Mouse (Mus musculus) kidney, postnatal 0 days (tissue): Measurements from ENCODE around the gene Slc10a1. TPM values are rescaled to one million over a fixed set of nuclear protein-coding genes. Genes with fewer than 3 reads are reported as not detected.

Experiments
- ATAC-seq: fragments of 200-750 bp; cut with Nextera tagmentation; replicated peaks from 2 replicates; pipeline ENCODE4 v1.8.0; 2017; ENCODE audit warnings: low read depth, moderate number of reproducible peaks, moderate TSS enrichment, moderate library complexity; ENCODE audit not compliant: low FRiP score
- DNase-seq: peaks from one replicate; pipeline ENCODE4 v3.0.0-alpha.2; 2016; ENCODE audit warnings: low spot score
- H3K27ac ChIP-seq: fragments of 300-500 bp; sonication (generic); 2 replicates; pipeline ENCODE4 v1.5.1; 2014; ENCODE audit warnings: mild to moderate bottlenecking
- H3K27me3 ChIP-seq: fragments of 300-500 bp; sonication (generic); 2 replicates; pipeline ENCODE4 v1.6.1; 2014; ENCODE audit warnings: low read length, mixed read lengths; ENCODE audit not compliant: insufficient read depth
- H3K36me3 ChIP-seq: fragments of 300-500 bp; sonication (generic); 2 replicates; pipeline ENCODE4 v1.6.1; 2014; ENCODE audit warnings: low read length, mixed read lengths; ENCODE audit not compliant: insufficient read depth
- H3K4me1 ChIP-seq: fragments of 300-500 bp; sonication (generic); replicated peaks from 2 replicates; pipeline ENCODE4 v1.6.1; 2014; ENCODE audit warnings: antibody characterized with exemption, low read length, mixed read lengths; ENCODE audit not compliant: insufficient read depth
- H3K4me2 ChIP-seq: fragments of 300-500 bp; sonication (generic); 2 replicates; pipeline ENCODE4 v1.6.1; 2014; ENCODE audit warnings: mild to moderate bottlenecking, low read length, moderate library complexity, mixed read lengths
- H3K4me3 ChIP-seq: fragments of 300-500 bp; sonication (generic); replicated peaks from 2 replicates; pipeline ENCODE4 v1.5.1; 2014; ENCODE audit warnings: low read depth, low read length
- H3K9ac ChIP-seq: fragments of 300-500 bp; sonication (generic); 2 replicates; pipeline ENCODE4 v1.6.1; 2014; ENCODE audit warnings: low read depth, low read length
- H3K9me3 ChIP-seq: fragments of 300-500 bp; sonication (generic); replicated peaks from 2 replicates; pipeline ENCODE4 v1.6.1; 2016; ENCODE audit warnings: low read length, inconsistent platforms, mixed read lengths
- CTCF ChIP-seq: IDR thresholded peaks from 2 replicates; pipeline ENCODE4 v1.5.1; 2016; ENCODE audit warnings: antibody characterized with exemption, low read depth, mild to moderate bottlenecking, moderate library complexity
- WGBS: fragments of 180-500 bp; shearing (Covaris S2); extraction: QIAGEN DNeasy Blood & Tissue Kit; methylation state at CpG from one replicate; pipeline ENCODE4 v1.1.7; 2014; 5-methylcytosine and 5-hydroxymethylcytosine counted together
- polyA plus RNA-seq: library from polyadenylated mRNA; unstranded; fragments of >200 nt; fragmentation: Nextera tagmentation; extraction: Ambion mirVana; gene quantifications from 2 replicates; pipeline ENCODE4 v1.2.1, GENCODE M21; 2015

The Slc10a1 gene
- 1.7 and 4.0 TPM in 2 replicates for polyA plus RNA-seq

DNA sequence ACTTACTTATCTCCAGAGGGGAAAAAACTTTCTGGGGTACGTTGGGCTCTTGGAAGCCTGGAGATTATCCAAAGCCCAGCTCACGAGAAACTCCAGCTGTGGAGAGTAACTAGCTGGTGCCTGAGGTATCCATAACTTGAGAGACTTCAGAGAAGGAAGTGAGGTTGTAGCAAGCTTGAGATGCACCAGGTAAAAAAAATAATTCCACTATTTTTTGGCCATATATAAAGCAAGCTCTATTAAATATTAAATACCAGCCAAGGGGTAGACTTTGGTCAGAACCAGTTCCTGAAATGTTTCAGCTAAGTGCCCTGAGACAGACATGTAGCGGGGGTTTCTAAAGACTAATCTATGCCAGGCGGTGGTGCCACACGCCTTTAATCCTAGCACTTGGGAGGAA, at the start of gene Slc10a1:
Gene Slc10a1 (minus strand): TSS at position 101 of the 400 bp plus-strand sequence.
- no peaks in the 10 kb centered on the region for H3K27me3 ChIP-seq
- ATAC-seq (no peak; the same call in 1 of the 2 replicates), DNase-seq (no peak)
- no peak within 1 kb of the TSS for H3K27ac ChIP-seq
- no peak for TF ChIP-seq CTCF
- no peaks in the 10 kb centered on the region for H3K4me1 ChIP-seq
- H3K4me2 ChIP-seq: no peak within 1 kb of the TSS
- H3K36me3 ChIP-seq: no peaks in the 10 kb centered on the region
- 83% methylated on average over 5 of the region's 5 CpGs for WGBS
- H3K4me3 ChIP-seq: no peak within 1 kb of the TSS
- no peak within 1 kb of the TSS for H3K9ac ChIP-seq
- no peaks in the 10 kb centered on the region for H3K9me3 ChIP-seq

DNA sequence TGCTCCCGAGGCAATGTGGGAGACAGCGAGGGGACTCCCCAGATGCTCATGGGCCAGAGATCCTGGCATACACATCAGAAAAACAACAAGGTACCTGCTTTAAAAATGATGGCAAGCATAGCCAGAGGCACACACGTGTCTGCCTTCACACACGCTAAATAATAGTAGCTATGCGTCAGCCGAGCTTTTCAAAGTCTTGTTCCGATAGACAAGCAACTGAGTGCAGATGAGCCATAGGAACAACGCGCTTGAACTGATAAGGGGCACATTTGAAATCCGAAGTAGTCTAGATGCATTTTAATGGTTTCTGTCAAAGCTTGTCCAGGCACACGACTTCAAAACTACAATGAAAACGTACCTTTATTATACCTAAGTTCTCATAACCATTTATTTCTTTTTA, 49.1 kb upstream of the Slc10a1 start:
- TF ChIP-seq CTCF: no peak
- no peaks in the 10 kb centered on the region for H3K27me3 ChIP-seq
- H3K36me3 ChIP-seq: no peaks in the 10 kb centered on the region
- no peak overlapping the region for H3K4me3 ChIP-seq
- H3K4me2 ChIP-seq: no peak overlapping the region
- 91% methylated on average over 12 of the region's 12 CpGs for whole genome bisulfite sequencing
- no peak overlapping the region for H3K9ac ChIP-seq
- no peak for ATAC-seq
- H3K4me1 ChIP-seq: no peaks in the 10 kb centered on the region
- H3K27ac ChIP-seq: no peak overlapping the region
- DNase-seq: no peak
- no peaks in the 10 kb centered on the region for H3K9me3 ChIP-seq

DNA sequence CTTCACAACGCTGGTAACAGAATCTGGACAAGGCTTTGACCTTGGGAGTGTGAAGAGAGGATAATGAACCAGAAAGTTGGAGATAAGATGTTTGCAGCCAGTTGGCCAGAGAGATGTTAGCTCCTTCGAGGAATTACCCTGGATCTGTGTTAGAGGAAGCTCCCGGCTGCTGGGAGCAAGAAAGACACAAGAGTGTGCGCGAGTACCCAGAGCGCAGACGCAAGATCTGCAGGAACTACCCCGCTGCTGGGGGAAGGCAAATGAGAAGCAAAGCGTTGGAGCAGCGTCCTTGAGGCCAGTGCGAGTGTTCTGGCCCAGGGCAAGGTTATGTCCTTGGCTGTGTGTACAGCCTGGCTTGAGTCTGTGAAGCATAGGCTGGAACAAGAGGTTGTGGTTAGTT, 45.0 kb upstream of the Slc10a1 start:
- H3K4me1 ChIP-seq: no peaks in the 10 kb centered on the region
- no peak overlapping the region for H3K4me3 ChIP-seq
- WGBS: 72% methylated on average over 11 of the region's 11 CpGs
- H3K27ac ChIP-seq: no peak overlapping the region
- no peaks in the 10 kb centered on the region for H3K9me3 ChIP-seq
- no peaks in the 10 kb centered on the region for H3K27me3 ChIP-seq
- TF ChIP-seq CTCF: no peak
- no peak for DNase-seq
- no peaks in the 10 kb centered on the region for H3K36me3 ChIP-seq
- H3K4me2 ChIP-seq: no peak overlapping the region
- H3K9ac ChIP-seq: no peak overlapping the region
- ATAC-seq: no peak

DNA sequence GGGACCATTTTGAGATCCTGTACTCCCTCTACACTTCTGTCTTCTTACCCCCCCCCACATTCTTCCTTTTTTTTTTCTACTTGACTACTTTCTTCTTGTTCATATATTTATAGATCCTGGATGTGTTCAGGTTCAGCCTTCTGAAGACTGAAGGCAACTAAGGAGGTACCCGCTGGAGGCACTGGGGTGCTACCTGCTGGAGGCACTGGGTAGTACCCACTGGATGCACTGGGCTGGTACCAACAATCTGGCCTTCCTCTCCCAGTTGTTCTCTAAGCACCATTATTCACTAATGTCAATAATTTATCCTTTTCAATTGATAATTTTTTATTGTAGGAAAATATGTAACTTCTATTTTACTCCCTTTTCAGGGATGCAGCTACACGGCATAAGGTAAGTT, 43.5 kb upstream of the Slc10a1 start:
- WGBS: 86% methylated on average over 2 of the region's 2 CpGs
- H3K27ac ChIP-seq: no peak overlapping the region

DNA sequence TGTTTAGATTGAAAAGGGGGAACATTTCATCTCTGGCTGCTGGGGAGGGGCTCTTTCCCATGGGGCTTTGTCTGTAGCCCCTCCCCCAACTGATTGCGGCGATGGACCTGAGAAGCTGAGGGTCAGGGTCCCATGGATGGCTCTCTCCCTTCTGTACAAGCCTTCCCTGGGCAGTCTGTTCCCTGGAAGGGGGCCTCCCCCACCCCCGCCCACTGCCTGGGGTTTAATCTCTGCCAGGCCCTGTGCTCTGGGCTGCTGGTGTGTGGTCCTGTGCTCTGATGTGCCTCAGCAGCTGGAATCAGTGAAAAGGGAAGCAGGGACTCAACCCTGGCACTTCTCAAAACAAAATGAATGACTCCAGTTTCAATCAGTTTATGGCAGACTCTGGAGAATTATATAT, 41.3 kb upstream of the Slc10a1 start:
- WGBS: 23% methylated on average over 3 of the region's 3 CpGs
- no peak overlapping the region for H3K4me2 ChIP-seq
- no peak overlapping the region for H3K9ac ChIP-seq
- H3K4me1 ChIP-seq: no peaks in the 10 kb centered on the region
- H3K9me3 ChIP-seq: no peaks in the 10 kb centered on the region
- H3K27ac ChIP-seq: no peak overlapping the region
- ATAC-seq (no peak), DNase-seq (no peak)
- no peak for TF ChIP-seq CTCF
- H3K36me3 ChIP-seq: no peaks in the 10 kb centered on the region
- H3K27me3 ChIP-seq: no peaks in the 10 kb centered on the region
- no peak overlapping the region for H3K4me3 ChIP-seq

More for the DNA sequence above, 43.5 kb upstream of the Slc10a1 start:
- Histone ChIP-seq H3K9ac (no peak overlapping the region), H3K9me3 (no peaks in the 10 kb centered on the region), H3K4me2 (no peak overlapping the region), H3K36me3 (no peaks in the 10 kb centered on the region), H3K4me1 (no peaks in the 10 kb centered on the region), H3K27me3 (no peaks in the 10 kb centered on the region), H3K4me3 (no peak overlapping the region)
- TF ChIP-seq CTCF: no peak
- no peak for DNase-seq
- no peak for ATAC-seq

DNA sequence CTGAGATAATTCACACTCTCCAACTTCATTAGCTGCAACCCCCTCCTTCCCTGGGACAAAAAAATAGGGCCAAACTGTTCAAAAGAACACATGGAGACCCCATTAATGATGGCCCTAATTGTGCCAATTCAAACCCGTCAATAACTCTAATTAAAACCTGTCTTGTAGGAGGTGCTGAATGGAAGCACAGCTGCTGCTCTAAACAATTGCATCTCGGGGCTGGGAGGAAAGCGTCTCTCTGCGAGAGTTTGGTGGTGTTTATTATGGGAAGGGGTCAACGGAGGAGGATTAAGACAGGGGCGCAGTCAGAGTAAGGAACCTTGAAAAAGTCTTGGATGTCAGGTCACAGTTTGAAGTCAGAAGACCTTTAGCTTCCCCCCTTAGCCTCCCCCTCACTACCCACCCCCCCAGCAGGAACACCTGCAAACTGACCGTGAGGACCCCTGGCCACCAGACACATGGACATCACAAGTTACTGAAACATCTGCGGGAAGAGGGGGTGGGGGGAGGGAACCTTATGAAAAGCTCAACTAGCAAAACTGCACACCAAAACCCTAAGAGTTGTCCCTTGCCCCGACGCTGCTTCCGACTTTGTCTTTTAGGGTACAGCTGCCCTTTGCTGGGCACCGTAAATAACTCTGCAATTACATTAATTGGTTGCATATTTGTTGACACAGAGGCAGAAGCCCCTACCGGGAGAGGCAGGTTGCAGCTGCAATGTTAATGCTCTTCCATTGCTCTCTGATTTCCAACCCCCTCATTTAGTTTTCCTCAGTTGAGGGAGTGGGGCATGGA, 34.5 kb upstream of the Slc10a1 start:
- H3K4me1 ChIP-seq: no peaks in the 10 kb centered on the region
- no peak overlapping the region for H3K9ac ChIP-seq
- no peak for ATAC-seq
- H3K4me2 ChIP-seq: no peak overlapping the region
- no peak for TF ChIP-seq CTCF
- H3K9me3 ChIP-seq: no peaks in the 10 kb centered on the region
- H3K4me3 ChIP-seq: no peak overlapping the region
- H3K27ac ChIP-seq: no peak overlapping the region
- H3K36me3 ChIP-seq: no peaks in the 10 kb centered on the region
- DNase-seq: no peak
- peaks cover 6% of the 10 kb centered on the region for H3K27me3 ChIP-seq
- WGBS: 11% methylated on average over 13 of the region's 13 CpGs

DNA sequence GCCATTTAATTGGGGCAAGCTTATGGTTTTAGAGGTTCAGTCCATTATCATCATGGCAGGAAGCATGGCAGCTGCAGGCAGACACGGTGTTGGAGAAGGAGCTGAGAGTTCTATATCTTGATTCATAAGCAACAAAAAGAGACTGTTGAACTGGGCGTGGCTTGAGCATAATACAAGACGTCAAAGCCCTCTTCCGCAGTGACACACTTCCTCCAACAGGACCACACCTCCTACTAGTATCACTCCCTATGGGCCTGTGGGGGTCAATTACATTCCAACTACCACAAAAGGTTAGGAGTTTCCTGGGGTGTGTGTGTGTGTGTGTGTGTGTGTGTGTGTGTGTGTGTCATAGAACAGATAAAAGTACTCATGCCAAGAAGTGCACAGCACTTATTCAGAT, 32.4 kb upstream of the Slc10a1 start:
- WGBS: 83% methylated on average over 4 of the region's 4 CpGs
- no peak overlapping the region for H3K27ac ChIP-seq

More for the DNA sequence above, 32.4 kb upstream of the Slc10a1 start:
- DNase-seq: no peak
- peaks cover 6% of the 10 kb centered on the region for H3K27me3 ChIP-seq
- no peaks in the 10 kb centered on the region for H3K4me1 ChIP-seq
- no peaks in the 10 kb centered on the region for H3K9me3 ChIP-seq
- H3K4me2 ChIP-seq: no peak overlapping the region
- no peak overlapping the region for H3K9ac ChIP-seq
- H3K4me3 ChIP-seq: no peak overlapping the region
- no peaks in the 10 kb centered on the region for H3K36me3 ChIP-seq
- TF ChIP-seq CTCF: no peak
- ATAC-seq: no peak
